Mouse (Mus musculus): ENCODE measurements around the gene Kank3. TPM values are rescaled to one million over a fixed set of nuclear protein-coding genes. Genes with fewer than 3 reads are reported as not detected.
A peak's percentile ranks its signal among the peaks of the same experiment; 100 is the strongest.
"Not testable (repeated sequence)": the region's sequence is repeated elsewhere in the genome, so short reads cannot be mapped to it uniquely, and the experiment has no call there.

Gene Kank3
- polyA plus RNA-seq, 1 experiment from 2014 or later = 34.4 TPM

DNA sequence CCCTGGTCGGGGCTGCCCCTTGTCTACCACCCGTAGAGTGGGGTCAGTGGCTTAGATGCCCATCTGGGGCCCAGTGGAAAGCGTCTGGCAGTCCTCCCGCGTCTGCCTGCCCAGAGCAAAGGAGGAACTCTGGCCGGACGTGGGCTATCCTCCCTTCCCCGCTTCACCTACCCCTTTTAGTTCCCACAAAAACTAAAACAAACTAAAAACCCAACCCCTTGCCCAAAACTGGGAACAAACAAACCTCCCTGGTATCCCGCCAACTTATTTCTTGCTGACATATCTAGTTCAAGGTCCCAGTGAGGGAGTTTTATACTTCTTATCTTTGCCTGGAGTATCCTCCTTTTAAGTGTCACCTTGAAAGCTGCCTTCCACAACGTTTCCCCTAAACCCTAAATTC lies 2.1 kb upstream of the Kank3 start:
- Histone ChIP-seq H3K27ac (no peak overlapping the region), H3K4me3 (no peak overlapping the region), H3K9me3 (no peaks in the 10 kb centered on the region), H3K9ac (no peak overlapping the region), H3K4me1 (peaks cover 9% of the 10 kb centered on the region), H3K36me3 (no peaks in the 10 kb centered on the region), H3K27me3 (no peaks in the 10 kb centered on the region), H3K4me2 (no peak overlapping the region)
- WGBS = 43% methylated on average over 10 of the region's 10 CpGs
- ATAC-seq (ENCODE audit: insufficient number of reproducible peaks, insufficient read depth, low FRiP score, low TSS enrichment, low read depth) = no peak

DNA sequence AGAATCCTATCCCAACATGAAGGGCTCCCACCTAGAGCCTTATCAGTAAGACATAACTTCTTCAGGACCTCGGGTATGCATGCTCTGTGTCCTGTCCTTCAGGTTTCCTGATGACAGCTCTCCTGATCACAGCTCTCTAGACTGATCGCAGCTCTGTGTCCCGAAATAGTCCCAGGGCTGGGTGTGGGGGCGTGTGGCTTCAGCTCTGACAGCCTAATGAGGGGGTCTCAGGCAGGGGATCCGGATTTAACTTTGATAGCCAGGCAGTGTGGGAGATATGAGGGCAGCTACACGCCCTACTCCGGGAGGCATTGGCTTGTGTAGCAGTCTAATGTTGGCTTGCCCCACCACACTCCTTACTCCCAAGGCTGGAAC lies 810 bp downstream of the Kank3 start:
- Histone ChIP-seq H3K4me3 (peak overlapping the region; percentile 58), H3K27me3 (no peaks in the 10 kb centered on the region), H3K9ac (peak overlapping the region; percentile 74), H3K9me3 (no peaks in the 10 kb centered on the region), H3K4me1 (peaks cover 9% of the 10 kb centered on the region), H3K27ac (no peak overlapping the region; the same call in 1 of the 2 replicates), H3K4me2 (peak overlapping the region; percentile 88), H3K36me3 (no peaks in the 10 kb centered on the region)
- 22% methylated on average over 7 of the region's 7 CpGs for WGBS
- no peak for ATAC-seq (ENCODE audit: insufficient number of reproducible peaks, insufficient read depth, low FRiP score, low TSS enrichment, low read depth)

GRCm38 (mm10) chr17:33812475-33812874 lies 2.2 kb downstream of the Kank3 start:
- H3K9ac ChIP-seq = no peak overlapping the region
- H3K9me3 ChIP-seq = no peaks in the 10 kb centered on the region
- no peak overlapping the region for H3K4me2 ChIP-seq
- H3K36me3 ChIP-seq = no peaks in the 10 kb centered on the region
- H3K27ac ChIP-seq = no peak overlapping the region; the same call in 1 of the 2 replicates
- no peak overlapping the region for H3K4me3 ChIP-seq
- no peaks in the 10 kb centered on the region for H3K27me3 ChIP-seq
- 53% methylated on average over 3 of the region's 3 CpGs for WGBS
- ATAC-seq (ENCODE audit: insufficient number of reproducible peaks, insufficient read depth, low FRiP score, low TSS enrichment, low read depth) = no peak
- peaks cover 12% of the 10 kb centered on the region for H3K4me1 ChIP-seq

DNA sequence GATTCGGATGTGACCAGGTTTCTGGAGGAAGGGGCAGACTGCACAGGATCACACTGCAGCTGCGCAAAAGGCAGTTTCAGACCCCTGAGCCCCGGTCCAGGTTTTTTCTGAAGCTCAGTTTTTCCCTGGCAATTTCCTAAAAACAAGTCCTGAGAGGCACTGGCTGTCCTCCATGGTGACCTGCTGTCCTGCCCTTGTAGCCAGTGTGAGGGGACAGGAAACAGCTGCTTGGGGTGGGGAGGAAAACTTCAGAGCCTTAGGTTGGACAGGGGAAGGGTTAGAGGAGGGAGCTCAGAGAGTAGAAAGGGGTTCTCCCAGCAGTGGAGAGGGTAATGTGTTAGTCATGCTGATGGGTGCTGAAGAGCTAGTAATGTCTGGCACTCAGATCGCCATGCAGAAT lies 2.7 kb downstream of the Kank3 start:
- no peaks in the 10 kb centered on the region for H3K36me3 ChIP-seq
- no peak overlapping the region for H3K4me2 ChIP-seq
- no peaks in the 10 kb centered on the region for H3K9me3 ChIP-seq
- no peaks in the 10 kb centered on the region for H3K27me3 ChIP-seq
- 69% methylated on average over 4 of the region's 4 CpGs for WGBS
- ATAC-seq (ENCODE audit: insufficient number of reproducible peaks, insufficient read depth, low FRiP score, low TSS enrichment, low read depth) = no peak
- no peak overlapping the region for H3K27ac ChIP-seq
- H3K4me1 ChIP-seq = peaks cover 16% of the 10 kb centered on the region
- H3K9ac ChIP-seq = no peak overlapping the region
- no peak overlapping the region for H3K4me3 ChIP-seq

DNA sequence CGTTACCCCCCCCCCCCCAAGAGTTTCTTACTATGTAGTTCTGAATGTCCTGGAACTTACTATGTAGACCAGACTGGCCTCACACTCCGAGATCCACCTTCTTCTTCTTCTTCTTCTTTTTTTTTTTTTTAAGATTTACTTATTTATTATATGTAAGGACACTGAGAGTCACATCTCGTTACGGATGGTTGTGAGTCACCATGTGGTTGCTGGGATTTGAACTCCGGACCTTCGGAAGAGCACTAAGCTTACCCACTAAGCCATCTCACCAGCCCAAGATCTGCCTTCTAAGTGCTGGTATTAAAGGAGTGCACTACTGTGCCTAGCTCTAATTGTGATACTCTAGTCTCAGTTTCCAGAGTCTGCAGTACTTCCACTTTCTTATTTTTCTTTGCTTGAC lies 5.1 kb downstream of the Kank3 start:
- peaks cover 23% of the 10 kb centered on the region for H3K4me1 ChIP-seq
- no peak for ATAC-seq (ENCODE audit: insufficient number of reproducible peaks, insufficient read depth, low FRiP score, low TSS enrichment, low read depth)
- WGBS = 93% methylated on average over 6 of the region's 6 CpGs

GRCm38 (mm10) chr17:33816612-33817011 lies 6.3 kb downstream of the Kank3 start:
- peak overlapping the region; percentile 90; the same call in 1 of the 2 replicates for H3K27ac ChIP-seq
- H3K9ac ChIP-seq = no peak overlapping the region; the same call in 1 of the 2 replicates

More for the DNA sequence above, 5.1 kb downstream of the Kank3 start:
- Histone ChIP-seq H3K36me3 (peaks cover 22% of the 10 kb centered on the region), H3K27me3 (no peaks in the 10 kb centered on the region), H3K4me3 (no peak overlapping the region), H3K9ac (no peak overlapping the region), H3K27ac (no peak overlapping the region), H3K4me2 (no peak overlapping the region), H3K9me3 (no peaks in the 10 kb centered on the region)

DNA sequence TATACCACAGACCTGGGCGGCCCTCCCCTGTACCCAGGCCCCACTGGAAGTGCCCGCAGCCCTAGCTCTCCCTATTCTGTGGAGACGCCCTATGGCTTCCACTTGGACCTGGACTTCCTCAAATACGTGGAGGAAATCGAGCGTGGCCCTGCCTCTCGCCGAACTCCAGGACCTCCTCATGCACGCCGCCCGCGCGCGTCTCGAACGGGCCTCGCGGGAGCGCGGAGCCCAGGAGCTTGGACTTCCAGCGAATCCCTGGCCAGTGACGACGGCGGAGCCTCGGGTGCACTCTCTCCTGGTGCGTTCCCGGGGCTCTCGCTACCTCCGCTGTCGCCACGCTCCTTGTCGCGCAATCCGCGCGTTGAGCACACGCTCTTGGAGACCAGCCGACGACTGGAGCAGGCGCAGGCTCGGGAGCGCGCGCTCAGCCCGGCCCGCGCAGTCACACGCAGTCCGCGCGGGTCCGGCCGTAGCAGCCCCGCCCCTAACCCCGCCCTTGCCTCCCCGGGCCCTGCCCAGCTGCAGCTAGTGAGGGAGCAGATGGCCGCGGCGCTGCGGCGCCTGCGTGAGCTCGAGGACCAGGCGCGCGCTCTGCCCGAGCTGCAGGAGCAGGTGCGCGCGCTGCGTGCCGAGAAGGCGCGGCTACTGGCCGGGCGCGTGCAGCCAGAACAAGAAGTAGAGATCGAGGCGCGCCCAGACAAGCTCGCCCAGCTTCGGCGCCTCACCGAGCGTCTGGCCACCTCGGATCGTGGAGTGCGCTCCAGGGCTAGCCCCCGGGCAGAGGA lies 7.1 kb downstream of the Kank3 start:
- Histone ChIP-seq H3K9ac (peak overlapping the region; percentile 83), H3K27ac (peak overlapping the region; percentile 90), H3K4me2 (peak overlapping the region; percentile 92), H3K27me3 (no peaks in the 10 kb centered on the region), H3K9me3 (no peaks in the 10 kb centered on the region), H3K4me1 (peaks cover 23% of the 10 kb centered on the region), H3K4me3 (peak overlapping the region; percentile 58), H3K36me3 (peaks cover 42% of the 10 kb centered on the region)
- under 1% methylated on average over 69 of the region's 89 CpGs for WGBS
- peak; percentile 97 for ATAC-seq (ENCODE audit: insufficient number of reproducible peaks, insufficient read depth, low FRiP score, low TSS enrichment, low read depth)

More at GRCm38 (mm10) chr17:33816612-33817011, 6.3 kb downstream of the Kank3 start:
- ATAC-seq (ENCODE audit: insufficient number of reproducible peaks, insufficient read depth, low FRiP score, low TSS enrichment, low read depth) = no peak
- Histone ChIP-seq H3K27me3 (no peaks in the 10 kb centered on the region), H3K36me3 (peaks cover 34% of the 10 kb centered on the region), H3K4me3 (peak overlapping the region; percentile 58; the same call in 1 of the 2 replicates), H3K4me2 (peak overlapping the region; percentile 92), H3K9me3 (no peaks in the 10 kb centered on the region), H3K4me1 (peaks cover 15% of the 10 kb centered on the region)
- WGBS = 71% methylated on average over 5 of the region's 5 CpGs

GRCm38 (mm10) chr17:33817969-33818643 lies 7.8 kb downstream of the Kank3 start:
- Histone ChIP-seq H3K4me2 (peak overlapping the region; percentile 92), H3K9ac (peak overlapping the region; percentile 83), H3K9me3 (no peaks in the 10 kb centered on the region), H3K4me3 (peak overlapping the region; percentile 58), H3K27me3 (no peaks in the 10 kb centered on the region), H3K27ac (peak overlapping the region; percentile 90), H3K4me1 (peaks cover 30% of the 10 kb centered on the region), H3K36me3 (peaks cover 49% of the 10 kb centered on the region)
- ATAC-seq (ENCODE audit: insufficient number of reproducible peaks, insufficient read depth, low FRiP score, low TSS enrichment, low read depth) = peak; percentile 17; the same call in 1 of the 2 replicates
- 19% methylated on average over 33 of the region's 33 CpGs for WGBS

- 77% methylated on average over 1 of the region's 1 CpGs for WGBS
- no peak overlapping the region for H3K27ac ChIP-seq
- H3K9me3 ChIP-seq = no peaks in the 10 kb centered on the region
- H3K4me3 ChIP-seq = peak overlapping the region; percentile 79; the same call in 1 of the 2 replicates
- no peak for ATAC-seq (ENCODE audit: insufficient number of reproducible peaks, insufficient read depth, low FRiP score, low TSS enrichment, low read depth)
- H3K4me1 ChIP-seq = peaks cover 48% of the 10 kb centered on the region
- peak overlapping the region; percentile 95 for H3K4me2 ChIP-seq
- H3K9ac ChIP-seq = peak overlapping the region; percentile 88
- H3K27me3 ChIP-seq = no peaks in the 10 kb centered on the region
- peaks cover 50% of the 10 kb centered on the region for H3K36me3 ChIP-seq
These were observed 12.2 kb downstream of the Kank3 start for GRCm38 (mm10) chr17:33822436-33822959.

DNA sequence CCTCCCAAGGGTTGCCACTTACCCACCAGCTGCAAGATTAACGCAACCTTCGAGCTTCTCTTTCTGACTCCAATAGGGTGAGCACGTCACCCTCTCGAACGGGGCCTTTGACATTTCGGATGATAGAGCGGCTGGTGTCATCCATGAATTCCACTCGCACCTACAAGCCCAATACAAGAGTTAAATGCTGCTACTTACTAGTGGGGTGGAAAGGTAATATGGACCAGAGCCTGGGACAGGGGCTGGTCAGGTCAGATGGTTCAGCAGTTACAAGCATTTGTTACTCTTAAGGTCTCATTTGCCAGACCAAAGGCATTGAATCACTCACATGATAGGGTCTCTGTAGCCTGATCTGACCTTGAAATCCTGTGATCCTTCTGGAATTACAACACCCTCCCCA lies 12.9 kb downstream of the Kank3 start:
- not testable (repeated sequence) for H3K9me3 ChIP-seq; H3K27me3 ChIP-seq; H3K27ac ChIP-seq; ATAC-seq (ENCODE audit: insufficient number of reproducible peaks, insufficient read depth, low FRiP score, low TSS enrichment, low read depth)
- Histone ChIP-seq H3K4me2 (peak overlapping the region; percentile 95), H3K9ac (peak overlapping the region; percentile 88), H3K4me3 (peak overlapping the region; percentile 79), H3K4me1 (peaks cover 49% of the 10 kb centered on the region), H3K36me3 (peaks cover 54% of the 10 kb centered on the region)
- 86% methylated on average over 8 of the region's 8 CpGs for WGBS

- peaks cover 45% of the 10 kb centered on the region for H3K4me1 ChIP-seq
- peak within 1 kb of the TSS; percentile 91 for H3K27ac ChIP-seq
- H3K4me3 ChIP-seq = peak within 1 kb of the TSS; percentile 79
- H3K36me3 ChIP-seq = peaks cover 53% of the 10 kb centered on the region
- H3K9me3 ChIP-seq = no peaks in the 10 kb centered on the region
- WGBS = under 1% methylated on average over 51 of the region's 51 CpGs
- peak within 1 kb of the TSS; percentile 95 for H3K4me2 ChIP-seq
- H3K9ac ChIP-seq = peak within 1 kb of the TSS; percentile 88
- peak; percentile 89 for ATAC-seq (ENCODE audit: insufficient number of reproducible peaks, insufficient read depth, low FRiP score, low TSS enrichment, low read depth)
- H3K27me3 ChIP-seq = no peaks in the 10 kb centered on the region
These were observed 14.0 kb downstream of the Kank3 start, which contains the start of the genes Rps28 and Ndufa7 for GRCm38 (mm10) chr17:33824084-33824996. Gene Rps28, minus strand, starts transcription at chr17:33824562. Gene Ndufa7, plus strand, starts transcription at chr17:33824572.

Data from embryonic facial prominence, embryonic 13.5 days (tissue).